Mouse (Mus musculus) olfactory bulb, adult 2 months (tissue): ENCODE measurements around the gene Prune2. TPM values are rescaled to one million over a fixed set of nuclear protein-coding genes. Genes with fewer than 3 reads are reported as not detected.
"Not testable (repeated sequence)": the region's sequence is repeated elsewhere in the genome, so short reads cannot be mapped to it uniquely, and the experiment has no call there.

Experiments used
- H3K27ac ChIP-seq: fragments of 200-500 bp; 2 replicates; pipeline ENCODE4 v1.5.1; 2012; ENCODE audit warnings: low read depth, low read length; ENCODE audit not compliant: insufficient read depth
- H3K4me1 ChIP-seq: fragments of 200-500 bp; 2 replicates; pipeline ENCODE4 v1.6.1; 2012; ENCODE audit warnings: low read length; ENCODE audit not compliant: control insufficient read depth, insufficient read depth
- H3K4me3 ChIP-seq: fragments of 200-500 bp; 2 replicates; pipeline ENCODE4 v1.5.1; 2012; ENCODE audit warnings: mild to moderate bottlenecking, low read depth, low read length, moderate library complexity; ENCODE audit not compliant: insufficient read depth
- CTCF ChIP-seq: fragments of 200-500 bp; IDR thresholded peaks from 2 replicates; pipeline ENCODE4 v1.5.1; 2012; ENCODE audit warnings: low read depth, mild to moderate bottlenecking, low read length, moderate library complexity; ENCODE audit not compliant: insufficient read depth
- POLR2A ChIP-seq: fragments of 200-500 bp; IDR thresholded peaks from 2 replicates; pipeline ENCODE4 v1.6.1; 2012; ENCODE audit warnings: mild to moderate bottlenecking, low read depth, low read length, moderate library complexity; ENCODE audit not compliant: insufficient read depth
- WGBS: fragments of 180-500 bp; shearing (Covaris S2); methylation state at CpG from one replicate; pipeline ENCODE4 v1.1.7; 2018; 5-methylcytosine and 5-hydroxymethylcytosine counted together
- polyA plus RNA-seq: library from polyadenylated mRNA; stranded (reverse); fragments of >200 nt; gene quantifications from 2 replicates; pipeline ENCODE4 v1.2.4, GENCODE M21; 2012; ENCODE audit warnings: low replicate concordance; ENCODE audit not compliant: missing spikeins, insufficient read depth, insufficient read length

Gene Prune2
- polyA plus RNA-seq, 1 experiment, result 202 TPM

DNA sequence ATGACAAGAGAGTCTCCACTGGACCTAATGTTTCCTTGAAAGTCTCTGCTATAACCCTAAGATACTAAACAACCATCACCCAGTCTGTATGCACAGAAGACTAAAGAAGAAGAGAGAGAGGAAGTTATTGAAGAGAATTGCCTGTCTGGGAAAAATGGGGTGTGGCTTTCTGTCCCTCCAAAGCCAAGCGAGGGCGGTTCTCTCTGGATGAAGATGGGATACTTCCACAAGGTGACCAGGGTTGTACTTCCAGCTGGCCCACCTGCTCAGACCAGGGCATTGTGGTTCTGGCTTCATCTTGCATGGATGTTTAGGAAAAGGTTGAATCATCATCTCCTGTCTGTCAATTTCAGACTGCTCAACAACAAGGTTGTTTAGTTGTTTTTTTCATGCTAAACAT lies 199.3 kb downstream of the Prune2 start:
- TF ChIP-seq POLR2A (no peak), CTCF (no peak)
- H3K27ac ChIP-seq, result no peak overlapping the region
- WGBS, result 91% methylated on average over 2 of the region's 2 CpGs
- H3K4me3 ChIP-seq, result no peak overlapping the region
- H3K4me1 ChIP-seq, result peaks cover 3% of the 10 kb centered on the region; the same call in 1 of the 2 replicates

DNA sequence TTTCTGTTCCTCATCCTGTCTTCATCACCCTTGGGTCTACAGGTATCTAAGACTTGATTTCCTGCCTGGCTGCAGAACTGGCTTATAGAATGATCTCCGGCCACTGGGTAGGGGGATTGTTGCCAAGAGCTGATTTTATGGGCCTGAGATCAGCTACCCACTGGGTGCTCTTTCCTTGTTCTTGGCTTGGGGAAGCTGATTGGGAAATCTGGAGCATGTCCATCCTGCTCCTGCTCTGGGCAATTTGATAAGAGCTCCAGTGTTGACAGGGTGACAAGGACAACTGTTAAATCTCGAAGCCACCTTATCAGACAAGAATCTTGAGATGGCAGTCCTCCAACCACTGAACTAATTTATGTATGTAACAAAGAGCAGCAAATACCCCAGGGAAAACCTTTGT lies 203.8 kb downstream of the Prune2 start:
- Histone ChIP-seq H3K27ac (no peak overlapping the region), H3K4me3 (no peak overlapping the region), H3K4me1 (peaks cover 9% of the 10 kb centered on the region)
- no peak for TF ChIP-seq POLR2A
- TF ChIP-seq CTCF, result no peak
- 56% methylated on average over 2 of the region's 2 CpGs for WGBS

DNA sequence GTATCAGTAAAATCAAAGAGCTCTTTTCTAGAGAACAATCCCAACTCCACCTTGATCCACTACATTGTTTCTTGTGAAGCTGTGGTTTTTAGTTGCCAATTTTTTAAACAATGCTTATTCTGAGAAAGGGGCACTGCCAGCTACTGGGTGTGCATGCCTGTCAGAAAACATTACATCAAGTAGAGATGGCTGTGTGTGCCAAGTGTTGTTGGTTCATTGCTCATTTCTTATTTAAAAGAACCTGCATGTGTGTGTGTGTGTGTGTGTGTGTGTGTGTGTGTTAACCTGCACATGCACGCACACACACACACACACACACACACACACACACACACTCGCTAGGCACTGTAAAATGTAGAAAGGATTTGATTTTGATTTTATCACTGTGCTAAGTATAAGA lies 204.3 kb downstream of the Prune2 start:
- Histone ChIP-seq H3K4me3 (no peak overlapping the region), H3K4me1 (peaks cover 9% of the 10 kb centered on the region), H3K27ac (no peak overlapping the region)
- 68% methylated on average over 2 of the region's 2 CpGs for WGBS
- TF ChIP-seq CTCF (no peak), POLR2A (no peak)

DNA sequence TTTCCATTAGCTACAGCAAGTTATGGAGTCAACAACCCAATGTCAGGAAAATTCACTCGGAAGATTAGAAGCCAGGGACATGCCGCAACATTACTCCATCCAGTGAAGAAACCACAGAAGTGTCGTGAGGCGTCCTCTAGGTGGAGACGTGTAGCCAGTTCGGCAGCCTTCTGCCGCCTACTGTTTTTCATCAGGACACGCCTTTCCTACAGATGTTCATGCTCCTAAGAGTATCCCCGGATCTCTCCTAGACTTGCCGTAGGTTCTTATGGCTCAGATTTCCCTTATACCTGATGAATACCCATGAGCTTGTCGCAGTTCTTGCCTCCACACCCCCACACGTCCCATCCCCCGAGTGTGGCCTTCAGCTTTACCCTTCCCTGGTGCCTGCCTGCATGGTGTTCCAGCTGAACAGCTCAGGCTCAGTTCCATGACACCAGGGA lies 207.6 kb downstream of the Prune2 start:
- peak overlapping the region; percentile 7; the same call in 1 of the 2 replicates for H3K4me3 ChIP-seq
- H3K4me1 ChIP-seq, result peaks cover 11% of the 10 kb centered on the region
- TF ChIP-seq CTCF (peak; percentile 45; the same call in 1 of the 2 replicates), POLR2A (no peak)
- WGBS, result 13% methylated on average over 13 of the region's 13 CpGs
- peak overlapping the region; percentile 64; the same call in 1 of the 2 replicates for H3K27ac ChIP-seq

DNA sequence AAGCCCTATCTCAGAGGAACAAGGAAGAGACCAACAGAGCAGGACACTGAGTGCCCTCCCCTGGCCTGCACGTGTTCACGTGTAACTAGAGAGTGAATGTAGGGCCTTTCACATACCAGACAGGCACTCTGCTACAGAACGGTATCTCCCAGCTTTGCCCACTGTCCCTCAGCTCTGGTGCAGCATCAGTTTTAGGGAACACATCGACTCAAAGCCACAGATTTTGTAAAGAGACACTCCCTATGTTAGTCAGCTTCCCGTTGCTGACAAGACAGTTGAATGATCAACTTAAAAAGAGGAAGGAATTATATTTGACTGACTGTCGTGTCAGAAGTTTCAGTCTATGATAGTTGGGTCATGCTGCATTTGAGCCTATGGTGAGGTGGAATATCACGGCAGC lies 210.4 kb downstream of the Prune2 start:
- TF ChIP-seq POLR2A (no peak), CTCF (no peak)
- peaks cover 11% of the 10 kb centered on the region for H3K4me1 ChIP-seq
- WGBS, result 82% methylated on average over 7 of the region's 7 CpGs
- H3K27ac ChIP-seq, result 0 out of 2 replicates have a peak overlapping the region, but pooled peaks have one; percentile 3
- H3K4me3 ChIP-seq, result no peak overlapping the region

DNA sequence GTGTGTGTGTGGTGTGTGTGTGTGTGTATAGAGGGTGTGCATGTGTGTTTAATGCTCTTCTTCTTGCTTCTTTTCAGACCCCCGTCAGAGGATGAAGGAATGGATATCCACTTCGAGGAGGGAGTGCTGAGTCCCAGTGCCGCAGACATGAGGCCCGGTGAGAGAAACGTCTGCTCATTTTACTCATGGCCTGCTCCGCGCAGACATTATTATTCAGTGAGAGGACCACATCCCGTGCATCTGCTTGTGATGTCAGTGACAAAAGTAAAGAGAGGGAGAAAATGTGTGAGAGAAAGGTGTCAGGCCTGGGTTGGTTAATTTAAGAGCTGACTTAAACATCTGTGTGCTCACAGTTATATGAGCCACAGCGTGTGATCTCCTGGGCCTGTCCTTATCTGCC lies 212.3 kb downstream of the Prune2 start:
- no peak overlapping the region for H3K27ac ChIP-seq
- H3K4me3 ChIP-seq, result no peak overlapping the region
- H3K4me1 ChIP-seq, result peaks cover 10% of the 10 kb centered on the region
- no peak for TF ChIP-seq CTCF
- TF ChIP-seq POLR2A, result no peak
- 80% methylated on average over 9 of the region's 9 CpGs for WGBS

DNA sequence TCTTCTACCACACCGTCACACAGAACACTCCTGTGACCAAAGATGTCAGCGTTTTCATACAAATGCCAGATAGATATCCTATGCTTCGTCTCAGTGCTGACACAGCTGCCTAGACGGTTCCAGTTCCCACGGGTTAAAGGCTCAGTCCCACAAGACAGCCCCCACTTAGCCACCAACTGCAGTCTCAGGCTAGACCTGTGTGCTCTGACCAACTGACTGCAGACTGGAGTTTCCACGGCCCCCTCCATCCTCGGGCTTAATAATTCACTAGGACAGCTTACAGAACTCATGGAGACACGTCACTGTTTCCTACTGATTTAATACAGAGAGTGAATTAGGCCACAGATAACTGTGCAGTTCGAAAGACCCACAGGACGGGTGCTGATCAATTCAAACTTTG lies 213.8 kb downstream of the Prune2 start:
- WGBS, result 92% methylated on average over 10 of the region's 10 CpGs
- TF ChIP-seq POLR2A (no peak), CTCF (no peak)

DNA sequence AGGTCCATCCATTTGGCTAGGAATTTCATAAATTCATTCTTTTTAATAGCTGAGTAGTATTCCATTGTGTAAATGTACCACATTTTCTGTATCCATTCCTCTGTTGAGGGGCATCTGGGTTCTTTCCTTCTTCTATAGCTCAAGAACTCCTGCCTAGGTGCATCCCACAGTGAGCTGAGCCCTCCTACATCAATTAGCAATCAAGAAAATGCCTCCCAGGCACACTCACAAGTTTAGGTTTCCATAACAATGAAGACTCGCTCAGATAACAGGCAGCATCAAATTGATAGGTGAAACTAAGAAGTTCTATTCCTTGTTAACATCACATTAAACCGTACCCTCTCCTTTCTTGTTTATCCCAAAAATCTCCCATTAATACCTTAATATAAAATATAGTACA lies 218.6 kb downstream of the Prune2 start:
- not testable (repeated sequence) for H3K4me1 ChIP-seq, H3K27ac ChIP-seq, H3K4me3 ChIP-seq
- 92% methylated on average over 2 of the region's 2 CpGs for WGBS

More for the DNA sequence above, 213.8 kb downstream of the Prune2 start:
- Histone ChIP-seq H3K4me3 (no peak overlapping the region), H3K27ac (no peak overlapping the region), H3K4me1 (peaks cover 2% of the 10 kb centered on the region; the same call in 1 of the 2 replicates)

DNA sequence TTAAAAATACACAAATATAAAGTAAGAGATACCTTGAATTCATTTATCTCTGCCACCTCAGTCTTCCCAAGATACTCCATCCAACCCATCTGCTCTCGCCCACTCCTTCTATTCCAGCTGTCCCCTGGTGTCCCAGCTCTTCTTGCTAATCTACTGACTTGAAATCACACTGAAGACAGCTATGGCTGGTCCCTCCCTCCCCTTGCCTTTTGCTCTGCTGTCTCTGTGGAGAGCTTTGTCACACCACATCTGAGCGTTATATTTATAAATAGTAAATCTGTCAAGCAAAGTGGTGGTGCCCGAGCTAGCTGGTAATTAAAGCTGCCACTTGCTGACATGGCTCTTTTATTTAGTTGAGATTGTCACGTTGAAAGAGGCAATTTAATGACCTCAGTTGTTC lies 224.6 kb downstream of the Prune2 start:
- H3K4me1 ChIP-seq, result no peaks in the 10 kb centered on the region
- WGBS, result 20% methylated on average over 4 of the region's 4 CpGs

DNA sequence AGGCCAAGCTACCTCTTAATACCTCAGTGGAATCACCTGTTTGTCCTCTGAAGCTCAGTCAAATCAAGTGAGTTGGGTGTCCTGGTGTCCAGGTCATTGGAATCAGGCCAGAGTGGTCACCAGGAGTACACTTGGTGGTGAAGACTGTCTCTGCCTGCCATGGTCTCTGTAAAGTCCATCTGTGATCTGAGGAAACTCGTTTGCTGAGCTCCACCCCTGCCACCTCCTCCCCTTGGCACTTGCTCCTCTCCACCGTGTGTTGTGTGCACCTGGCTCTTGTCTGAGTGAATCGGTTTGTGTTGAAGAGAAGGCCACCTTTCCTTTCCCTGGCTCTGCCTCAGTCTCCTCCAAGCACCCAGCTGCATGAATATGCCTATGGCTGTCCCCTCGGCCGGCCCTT lies 238.8 kb downstream of the Prune2 start:
- Histone ChIP-seq H3K27ac (no peak overlapping the region), H3K4me1 (peaks cover 9% of the 10 kb centered on the region), H3K4me3 (no peak overlapping the region)
- TF ChIP-seq POLR2A (no peak), CTCF (no peak)
- 73% methylated on average over 5 of the region's 5 CpGs for WGBS

More for the DNA sequence above, 224.6 kb downstream of the Prune2 start:
- Histone ChIP-seq H3K4me3 (no peak overlapping the region), H3K27ac (no peak overlapping the region)
- TF ChIP-seq CTCF (no peak), POLR2A (no peak)
